Mouse (Mus musculus) CH12.LX (cell line): ENCODE data around the gene Tnfrsf21. TPM values are rescaled to one million over a fixed set of nuclear protein-coding genes. Genes with fewer than 3 reads are reported as not detected.

Source experiments
- DNase-seq: peaks from one replicate; pipeline ENCODE4 v3.0.0-alpha.2; 2013; ENCODE audit errors: extremely low read depth
- H3K27ac ChIP-seq: 2 replicates; pipeline ENCODE4 v1.5.1; 2012; ENCODE audit warnings: low read depth, mild to moderate bottlenecking, control low read depth, moderate library complexity; ENCODE audit not compliant: insufficient read depth
- H3K27me3 ChIP-seq: replicated peaks from 2 replicates; pipeline ENCODE3; 2012; ENCODE audit warnings: inconsistent platforms
- H3K36me3 ChIP-seq, 2 experiments: replicated peaks in 1 of 2; 2 replicates each; pipeline versions ENCODE3 to v1.6.1; 2012; ENCODE audit warnings: inconsistent platforms in 1 of 2, low read length in 1 of 2, mild to moderate bottlenecking in 1 of 2, mixed read lengths in 1 of 2, moderate library complexity in 1 of 2; ENCODE audit not compliant: control insufficient read depth in 1 of 2, insufficient read depth in 1 of 2
- H3K4me1 ChIP-seq, 2 experiments: 2 replicates each; pipeline ENCODE4 v1.6.1; 2012; ENCODE audit warnings: inconsistent platforms in 1 of 2, moderate library complexity in 1 of 2; ENCODE audit not compliant: insufficient read depth in 2 of 2, control insufficient read depth in 1 of 2
- H3K4me2 ChIP-seq: 2 replicates; pipeline ENCODE4 v1.6.1; 2012; ENCODE audit warnings: low read depth, mild to moderate bottlenecking, control low read depth; ENCODE audit not compliant: poor library complexity, insufficient read depth, severe bottlenecking
- H3K4me3 ChIP-seq, 3 experiments: fragments of 150-350 bp in 1 of 3; sonication (generic) in 1 of 3; replicated peaks in 1 of 3; 2 replicates each; pipeline versions ENCODE3 to v1.5.1; 2011 to 2012; ENCODE audit warnings: low read depth in 2 of 3, low read length in 2 of 3, mild to moderate bottlenecking in 2 of 3, moderate library complexity in 2 of 3, control low read depth in 1 of 3, improper control_type of control experiment in 1 of 3, inconsistent platforms in 1 of 3, mixed read lengths in 1 of 3; ENCODE audit not compliant: poor library complexity in 1 of 3
- H3K79me2 ChIP-seq: replicated peaks from 2 replicates; pipeline ENCODE4 v1.6.1; 2012; ENCODE audit warnings: mild to moderate bottlenecking, moderate library complexity; ENCODE audit not compliant: control insufficient read depth, poor library complexity, insufficient read depth, severe bottlenecking; ENCODE audit errors: extremely low read depth
- H3K9ac ChIP-seq: 2 replicates; pipeline ENCODE4 v1.6.1; 2012; ENCODE audit warnings: low read depth, mild to moderate bottlenecking, control low read depth, moderate library complexity; ENCODE audit not compliant: insufficient read depth
- H3K9me3 ChIP-seq: replicated peaks from 2 replicates; pipeline ENCODE3; 2012; ENCODE audit warnings: low read length, inconsistent platforms, mixed read lengths
- BHLHE40 ChIP-seq: IDR thresholded peaks from 2 replicates; pipeline ENCODE4 v1.6.1; 2011; ENCODE audit warnings: mild to moderate bottlenecking, low read depth, low read length, improper control_type of control experiment
- CHD2 ChIP-seq: IDR thresholded peaks from 2 replicates; pipeline ENCODE4 v1.6.1; 2011; ENCODE audit warnings: low read length, improper control_type of control experiment
- CTCF ChIP-seq, 2 experiments: IDR thresholded peaks in 1 of 2; conservative IDR thresholded peaks in 1 of 2; 2 replicates each; pipeline ENCODE4 v1.5.1; 2011 to 2012; ENCODE audit warnings: low read depth in 2 of 2, low read length in 2 of 2, improper control_type of control experiment in 1 of 2, inconsistent platforms in 1 of 2, mild to moderate bottlenecking in 1 of 2, moderate library complexity in 1 of 2
- E2F4 ChIP-seq: IDR thresholded peaks from 2 replicates; pipeline ENCODE4 v1.6.1; 2011; ENCODE audit warnings: low read depth, low read length, improper control_type of control experiment; ENCODE audit not compliant: insufficient replicate concordance
- ELF1 ChIP-seq: IDR thresholded peaks from 2 replicates; pipeline ENCODE4 v1.6.1; 2014; ENCODE audit warnings: low read depth, mild to moderate bottlenecking, inconsistent platforms, low read length, improper control_type of control experiment
- ETS1 ChIP-seq: conservative IDR thresholded peaks from 2 replicates; pipeline ENCODE4 v1.6.1; 2012; ENCODE audit warnings: low read depth, mild to moderate bottlenecking, inconsistent platforms, low read length, improper control_type of control experiment, moderate library complexity
- GABPA ChIP-seq: IDR thresholded peaks from 2 replicates; pipeline ENCODE4 v1.6.1; 2012; ENCODE audit warnings: low read depth, low read length, improper control_type of control experiment, inconsistent platforms; ENCODE audit not compliant: insufficient replicate concordance
- JUND ChIP-seq: conservative IDR thresholded peaks from 2 replicates; pipeline ENCODE4 v1.6.1; 2011; ENCODE audit warnings: low read depth, low read length, improper control_type of control experiment
- MAFK ChIP-seq: IDR thresholded peaks from 2 replicates; pipeline ENCODE4 v1.6.1; 2011; ENCODE audit warnings: low read length, improper control_type of control experiment; ENCODE audit not compliant: insufficient replicate concordance
- MAX ChIP-seq: IDR thresholded peaks from 2 replicates; pipeline ENCODE4 v1.6.1; 2011; ENCODE audit warnings: low read length, improper control_type of control experiment
- MAZ ChIP-seq: IDR thresholded peaks from 2 replicates; pipeline ENCODE4 v1.6.1; 2012; ENCODE audit warnings: low read depth, mild to moderate bottlenecking, inconsistent platforms, low read length, improper control_type of control experiment, moderate library complexity
- MEF2A ChIP-seq: IDR thresholded peaks from 2 replicates; pipeline ENCODE4 v1.6.1; 2014; ENCODE audit warnings: low read depth, mild to moderate bottlenecking, inconsistent platforms, low read length, improper control_type of control experiment, borderline replicate concordance
- MYC ChIP-seq: IDR thresholded peaks from 2 replicates; pipeline ENCODE4 v1.6.1; 2011; ENCODE audit warnings: low read depth, mild to moderate bottlenecking, improper control_type of control experiment, low read length
- NRF1 ChIP-seq: IDR thresholded peaks from 2 replicates; pipeline ENCODE4 v1.6.1; 2014; ENCODE audit warnings: low read depth, mild to moderate bottlenecking, inconsistent platforms, low read length, improper control_type of control experiment, moderate library complexity
- PAX5 ChIP-seq: IDR thresholded peaks from 2 replicates; pipeline ENCODE4 v1.6.1; 2012; ENCODE audit warnings: low read length, inconsistent platforms, mixed read lengths
- POLR2A ChIP-seq: IDR thresholded peaks from 2 replicates; pipeline ENCODE4 v1.6.1; 2011; ENCODE audit warnings: low read depth, mild to moderate bottlenecking, improper control_type of control experiment, low read length
- RAD21 ChIP-seq: IDR thresholded peaks from 2 replicates; pipeline ENCODE4 v1.6.1; 2011; ENCODE audit warnings: low read depth, mild to moderate bottlenecking, low read length, improper control_type of control experiment, moderate library complexity
- RCOR1 ChIP-seq: conservative IDR thresholded peaks from 2 replicates; pipeline ENCODE4 v1.6.1; 2012; ENCODE audit warnings: low read depth, mild to moderate bottlenecking, inconsistent platforms, low read length, improper control_type of control experiment
- TBP ChIP-seq: conservative IDR thresholded peaks from 2 replicates; pipeline ENCODE4 v1.6.1; 2011; ENCODE audit warnings: low read depth, low read length, improper control_type of control experiment
- TCF12 ChIP-seq: IDR thresholded peaks from 2 replicates; pipeline ENCODE4 v1.6.1; 2014; ENCODE audit warnings: low read depth, mild to moderate bottlenecking, inconsistent platforms, low read length, improper control_type of control experiment
- UBTF ChIP-seq: IDR thresholded peaks from 2 replicates; pipeline ENCODE4 v1.6.1; 2012; ENCODE audit warnings: low read depth, mild to moderate bottlenecking, inconsistent platforms, low read length, improper control_type of control experiment, moderate library complexity
- ZC3H11A ChIP-seq: IDR thresholded peaks from 2 replicates; pipeline ENCODE4 v1.6.1; 2012; ENCODE audit warnings: low read depth, mild to moderate bottlenecking, inconsistent platforms, low read length, improper control_type of control experiment
- ZKSCAN1 ChIP-seq: IDR thresholded peaks from 2 replicates; pipeline ENCODE4 v1.6.1; 2012; ENCODE audit warnings: low read depth, inconsistent platforms, low read length, improper control_type of control experiment, borderline replicate concordance
- ZNF384 ChIP-seq: IDR thresholded peaks from 2 replicates; pipeline ENCODE4 v1.6.1; 2012; ENCODE audit warnings: low read depth, low read length, improper control_type of control experiment, inconsistent platforms
- dilution Hi-C: fragments of 300-500 bp; cut with MboI; formaldehyde crosslinking; loops from 2 replicates; pipeline ENCODE4 v1.14.3; 2020; ENCODE audit warnings: low sequenced_read_pairs; ENCODE audit not compliant: extremely low pct_unique_long_range_greater_than_20kb, extremely low pct_ligation_motif_present
- in situ Hi-C: fragments of 300-500 bp; cut with MboI; formaldehyde crosslinking; loops from 3 replicates; pipeline ENCODE4 v1.14.3; 2019; ENCODE audit warnings: low sequenced_read_pairs, low pct_ligation_motif_present, low pct_unique_long_range_greater_than_20kb, mixed read lengths
- polyA plus RNA-seq: library from polyadenylated mRNA; unstranded; fragments of >175 nt; gene quantifications from 2 replicates; pipeline ENCODE4 v1.2.1, GENCODE M21; 2012; ENCODE audit warnings: low read depth; ENCODE audit not compliant: insufficient read length
- total RNA-seq, 2 experiments: library from RNA; depleted of rRNA; stranded (reverse); fragments of 300-350 nt in 1 of 2; fragments of >200 nt in 1 of 2; gene quantifications; 2 replicates each; pipeline ENCODE4 v1.2.3; 2012 to 2014

The Tnfrsf21 gene
- total and polyA plus RNA-seq, 3 experiments, result 0.10 TPM; not detected in 2

DNA sequence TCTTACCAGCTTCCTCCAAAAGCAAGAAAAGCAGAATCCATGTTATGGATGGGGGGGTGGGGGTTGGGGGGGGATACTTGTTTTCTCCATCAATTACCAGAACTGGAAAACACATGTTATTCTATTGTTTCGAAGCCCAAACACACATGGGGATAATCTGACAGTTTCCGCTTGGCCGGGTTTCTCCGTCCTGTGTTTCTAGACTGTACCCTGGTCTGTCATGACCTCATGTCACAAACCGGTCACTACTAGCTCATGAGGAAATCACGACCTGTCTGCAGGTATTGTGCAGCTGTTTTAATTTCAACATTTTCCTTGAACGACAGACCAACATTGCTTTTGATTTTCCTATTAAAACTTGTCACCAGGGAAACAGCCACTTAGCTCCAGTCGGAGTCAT lies 58.7 kb downstream of the Tnfrsf21 start:
- in situ Hi-C loops (no loop called here), dilution Hi-C loops (no loop called here)
- H3K27me3 ChIP-seq, result no peaks in the 10 kb centered on the region
- no peaks in the 10 kb centered on the region for H3K4me1 ChIP-seq
- no peak overlapping the region for H3K27ac ChIP-seq
- no peak for DNase-seq
- peaks cover 28% of the 10 kb centered on the region for H3K9me3 ChIP-seq
- H3K9ac ChIP-seq, result no peak overlapping the region
- no peak overlapping the region for H3K4me3 ChIP-seq
- H3K4me2 ChIP-seq, result no peak overlapping the region
- TF ChIP-seq CTCF (conservative IDR thresholded peaks at IDR 0.05 in 1 of 2, IDR thresholded peaks at IDR 0.05 in 1 of 2; ENCODE audit: low read depth in 2 of 2, low read length in 2 of 2) (no peak), MAZ (no peak), MAFK (no peak), ZC3H11A (no peak), MAX (no peak), TBP (no peak), MEF2A (no peak), ZKSCAN1 (no peak), JUND (no peak), TCF12 (no peak), NRF1 (no peak), RAD21 (no peak), ZNF384 (no peak), E2F4 (no peak), GABPA (no peak), UBTF (no peak), ELF1 (no peak)
- no peaks in the 10 kb centered on the region for H3K36me3 ChIP-seq
- no peaks in the 10 kb centered on the region for H3K79me2 ChIP-seq

DNA sequence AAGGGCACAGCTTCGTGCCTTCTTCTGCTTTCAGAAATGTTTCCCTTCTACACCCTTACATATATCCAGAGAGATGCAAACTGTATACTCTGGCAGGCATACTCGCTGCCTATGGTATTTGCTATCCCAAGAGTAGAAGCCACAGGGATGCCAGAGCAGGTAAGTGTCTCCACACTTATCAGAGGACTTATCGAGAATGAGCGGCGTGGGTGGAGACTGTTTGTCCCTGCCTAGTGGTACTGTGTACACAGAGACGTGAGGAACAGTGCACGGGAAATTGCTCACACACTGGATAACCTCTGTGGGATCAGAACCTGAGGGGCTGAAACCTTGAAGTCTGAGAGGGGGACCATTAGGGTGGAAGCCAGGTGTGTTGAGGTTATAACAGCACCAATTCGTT lies 59.6 kb downstream of the Tnfrsf21 start:
- no peaks in the 10 kb centered on the region for H3K36me3 ChIP-seq
- TF ChIP-seq PAX5 (no peak), MYC (no peak), RCOR1 (no peak), ETS1 (no peak), CTCF (conservative IDR thresholded peaks at IDR 0.05 in 1 of 2, IDR thresholded peaks at IDR 0.05 in 1 of 2; ENCODE audit: low read depth in 2 of 2, low read length in 2 of 2) (no peak), POLR2A (no peak), BHLHE40 (no peak), CHD2 (no peak), GABPA (no peak)
- H3K79me2 ChIP-seq, result no peaks in the 10 kb centered on the region
- H3K27ac ChIP-seq, result no peak overlapping the region
- H3K4me3 ChIP-seq, result no peak overlapping the region
- in situ Hi-C loops (no loop called here), dilution Hi-C loops (no loop called here)
- no peaks in the 10 kb centered on the region for H3K4me1 ChIP-seq
- no peak overlapping the region for H3K4me2 ChIP-seq
- no peak overlapping the region for H3K9ac ChIP-seq
- H3K27me3 ChIP-seq, result no peaks in the 10 kb centered on the region
- no peak for DNase-seq
- H3K9me3 ChIP-seq, result peaks cover 30% of the 10 kb centered on the region
